Mouse (Mus musculus): Measurements from ENCODE around the gene Atp13a1.

Atp13a1 gene

DNA sequence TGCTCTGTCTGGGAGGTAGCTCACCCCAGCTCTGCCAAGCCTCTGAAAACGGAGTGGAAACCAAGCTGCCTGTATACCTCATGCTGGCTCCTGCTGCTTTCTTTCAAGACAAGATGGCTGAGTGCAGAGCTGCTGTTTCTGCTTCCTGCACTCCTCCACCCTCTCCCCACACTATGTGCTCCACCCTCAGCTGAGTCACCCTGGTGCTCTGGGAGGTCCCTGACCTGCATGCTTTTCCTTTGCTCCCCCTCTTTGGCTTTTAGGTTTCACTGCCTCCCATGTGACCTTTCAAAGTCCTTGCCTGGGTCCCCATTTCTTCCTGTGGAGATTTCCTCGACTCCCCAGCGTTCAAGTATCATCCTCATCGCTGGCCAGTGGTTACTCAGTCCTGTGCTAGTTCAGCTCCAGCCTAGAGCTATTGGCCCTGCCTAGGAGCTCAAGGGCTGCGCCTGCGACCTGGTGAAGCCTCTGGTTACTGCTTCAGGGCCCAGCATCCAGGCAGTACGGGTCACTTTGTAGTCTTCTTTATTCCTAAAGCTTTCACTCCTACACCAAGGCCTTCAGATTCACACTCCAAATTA, 60.1 kb downstream of the Atp13a1 start:
- DNase-seq = no peak

GRCm38 (mm10) chr8:69853869-69854268, 62.9 kb downstream of the Atp13a1 start:
- no peak for DNase-seq

Measured in right cerebral cortex, postnatal 25 days (tissue).